Mouse (Mus musculus): ENCODE results near the gene Morf4l1.
"Not testable (repeated sequence)": the region's sequence is repeated elsewhere in the genome, so short reads cannot be mapped to it uniquely, and the experiment has no call there.

The Morf4l1 gene

GRCm38 (mm10) chr9:90113651-90114566 lies 665 bp downstream of the Morf4l1 start:
- DNase-seq (ENCODE audit: low spot score in 2 of 2) = peak; percentile 90 to 92

GRCm38 (mm10) chr9:90113151-90113550 lies 1.4 kb downstream of the Morf4l1 start:
- no peak for DNase-seq (ENCODE audit: low spot score in 2 of 2)

- no peak for DNase-seq (ENCODE audit: low spot score in 2 of 2)
These were observed 5.2 kb downstream of the Morf4l1 start for GRCm38 (mm10) chr9:90109386-90109785.

- no peak for DNase-seq (ENCODE audit: low spot score in 2 of 2)
These were observed 6.3 kb downstream of the Morf4l1 start for GRCm38 (mm10) chr9:90108272-90108671.

GRCm38 (mm10) chr9:90106915-90107314 lies 7.7 kb downstream of the Morf4l1 start:
- no peak for DNase-seq (ENCODE audit: low spot score in 2 of 2)

- no peak for DNase-seq (ENCODE audit: low spot score in 2 of 2)
These were observed 9.1 kb downstream of the Morf4l1 start for GRCm38 (mm10) chr9:90105462-90105861.

GRCm38 (mm10) chr9:90100760-90101159 lies 13.8 kb downstream of the Morf4l1 start:
- DNase-seq (ENCODE audit: low spot score in 2 of 2) = no peak

- DNase-seq (ENCODE audit: low spot score in 2 of 2) = no peak
These were observed 15.6 kb downstream of the Morf4l1 start for GRCm38 (mm10) chr9:90098934-90099333.

GRCm38 (mm10) chr9:90089339-90090104 lies 25.1 kb downstream of the Morf4l1 start:
- DNase-seq (ENCODE audit: low spot score in 2 of 2) = no peak

GRCm38 (mm10) chr9:90087906-90088485 lies 26.6 kb downstream of the Morf4l1 start:
- no peak for DNase-seq (ENCODE audit: low spot score in 2 of 2)

GRCm38 (mm10) chr9:90084766-90085468 lies 29.7 kb downstream of the Morf4l1 start:
- DNase-seq (ENCODE audit: low spot score in 2 of 2) = no peak

GRCm38 (mm10) chr9:90084152-90084551 lies 30.4 kb downstream of the Morf4l1 start:
- DNase-seq (ENCODE audit: low spot score in 2 of 2) = no peak

GRCm38 (mm10) chr9:90082992-90083391 lies 31.6 kb downstream of the Morf4l1 start:
- no peak for DNase-seq (ENCODE audit: low spot score in 2 of 2)

GRCm38 (mm10) chr9:90081961-90082360 lies 32.6 kb downstream of the Morf4l1 start:
- DNase-seq (ENCODE audit: low spot score in 2 of 2) = not testable (repeated sequence)

- DNase-seq (ENCODE audit: low spot score in 2 of 2) = peak; percentile 26 to 30
These were observed 37.6 kb downstream of the Morf4l1 start for GRCm38 (mm10) chr9:90076849-90077461.

- no peak for DNase-seq (ENCODE audit: low spot score in 2 of 2)
These were observed 38.4 kb downstream of the Morf4l1 start for GRCm38 (mm10) chr9:90076131-90076530.

GRCm38 (mm10) chr9:90075336-90075735 lies 39.2 kb downstream of the Morf4l1 start:
- no peak for DNase-seq (ENCODE audit: low spot score in 2 of 2)

GRCm38 (mm10) chr9:90070174-90070573 lies 44.4 kb downstream of the Morf4l1 start:
- DNase-seq (ENCODE audit: low spot score in 2 of 2) = no peak

GRCm38 (mm10) chr9:90069485-90069884 lies 45.1 kb downstream of the Morf4l1 start:
- no peak for DNase-seq (ENCODE audit: low spot score in 2 of 2)

GRCm38 (mm10) chr9:90068786-90069185 lies 45.8 kb downstream of the Morf4l1 start:
- no peak for DNase-seq (ENCODE audit: low spot score in 2 of 2)

- DNase-seq (ENCODE audit: low spot score in 2 of 2) = no peak
These were observed 47.2 kb downstream of the Morf4l1 start for GRCm38 (mm10) chr9:90067341-90067740.

All from right cerebral cortex, postnatal 36 days (tissue).